Mouse (Mus musculus): Measurements from ENCODE around the gene Slc37a1.

Gene Slc37a1

DNA sequence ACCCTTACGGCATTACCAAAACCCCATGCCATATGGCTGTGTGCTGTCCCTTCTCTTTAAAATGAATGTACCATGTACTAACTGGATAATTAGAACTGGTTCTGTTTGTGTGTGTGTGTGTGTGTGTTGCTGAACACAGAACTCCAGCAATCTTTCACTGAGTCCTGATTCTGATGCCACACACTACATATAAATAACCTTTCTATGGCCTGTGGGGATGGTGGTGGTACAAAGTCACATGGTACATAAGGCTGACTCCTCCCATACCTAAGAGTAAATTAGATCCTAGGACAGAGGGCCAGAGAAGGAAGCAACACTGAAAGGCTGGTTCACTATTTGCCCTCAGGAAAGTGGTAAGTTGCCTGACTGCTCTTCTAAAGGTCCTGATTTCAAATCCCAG lies at the start of gene Slc37a1:
Gene Slc37a1, plus strand, starts transcription at position 301 of the 400 bp plus-strand sequence.
- no peak for DNase-seq (ENCODE audit: low spot score in 2 of 2)

DNA sequence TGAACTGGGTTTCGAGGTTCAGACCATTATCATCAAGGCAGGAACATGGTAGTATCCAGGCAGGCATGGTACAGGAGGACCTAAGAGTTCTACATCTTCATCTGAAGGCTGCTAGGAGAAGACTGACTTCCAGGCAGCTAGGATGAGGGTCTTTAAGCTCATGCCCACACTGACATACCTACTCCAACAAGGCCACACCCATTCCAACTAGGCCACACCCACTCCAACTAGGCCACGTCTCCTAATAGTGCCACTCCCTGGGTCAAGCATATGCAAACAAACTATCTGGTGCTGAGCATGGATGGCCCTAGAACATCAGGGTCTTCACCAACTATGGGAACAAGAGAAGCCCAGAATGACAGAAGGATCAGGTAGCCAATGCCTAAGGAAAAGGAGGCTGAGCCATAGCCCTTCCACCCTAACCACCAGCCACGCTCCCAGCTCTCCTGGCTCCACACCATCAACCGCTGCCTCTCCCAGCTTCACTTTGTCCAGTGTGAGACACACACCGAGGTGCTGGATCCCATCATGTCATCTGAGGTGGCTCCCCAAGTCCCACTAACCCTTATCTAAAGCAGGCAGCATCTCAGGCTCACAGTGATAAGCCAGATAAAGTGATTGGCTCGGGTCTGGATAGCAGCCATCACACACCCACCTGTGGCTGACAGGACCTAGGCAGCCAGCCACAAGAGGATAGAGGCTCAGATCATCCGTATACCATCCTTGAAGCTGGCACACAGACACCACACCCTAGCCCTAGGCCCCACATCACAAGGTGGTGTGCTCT lies 48.2 kb upstream of the Slc37a1 start:
- no peak for DNase-seq (ENCODE audit: low spot score in 2 of 2)

DNA sequence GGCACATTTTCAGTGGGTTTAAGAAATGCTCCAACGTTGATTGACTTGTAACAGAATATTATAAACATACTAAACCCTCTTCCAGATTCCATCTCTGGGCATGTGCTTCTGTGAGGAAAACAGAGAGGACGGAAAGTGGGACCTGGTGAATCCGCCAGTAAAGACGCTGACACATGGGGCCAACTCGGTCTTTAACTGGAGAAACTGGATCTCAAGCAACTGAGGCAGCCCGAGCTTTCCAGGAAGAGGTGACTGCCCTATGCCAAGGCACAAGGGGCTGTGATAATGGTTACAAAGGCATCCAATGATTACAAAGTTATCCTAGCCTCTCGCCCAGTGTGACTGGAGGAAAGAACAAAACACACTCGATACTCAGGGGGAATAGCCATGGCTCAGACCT lies 45.4 kb upstream of the Slc37a1 start:
- no peak for DNase-seq (ENCODE audit: low spot score in 2 of 2)

DNA sequence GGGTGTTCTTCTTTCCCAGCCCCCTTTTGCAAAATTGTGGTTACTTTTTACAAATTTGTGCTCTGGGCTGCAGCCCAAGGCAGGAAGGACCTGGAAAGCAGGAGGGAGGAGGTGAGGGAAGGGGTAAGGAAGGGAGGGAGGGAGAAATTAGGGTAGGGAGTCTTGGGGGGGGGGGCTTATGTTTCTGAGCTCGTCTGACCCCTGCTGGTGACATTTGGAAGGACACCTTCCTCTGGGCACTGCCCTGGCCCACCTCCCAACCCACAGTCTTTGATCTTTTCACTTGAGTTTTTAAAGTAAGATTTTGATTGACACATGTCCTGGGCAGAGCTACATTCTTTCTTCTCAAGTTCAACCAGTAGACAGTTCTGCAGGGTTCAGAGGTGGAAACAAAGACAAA lies 43.8 kb upstream of the Slc37a1 start:
- no peak for DNase-seq (ENCODE audit: low spot score in 2 of 2)

DNA sequence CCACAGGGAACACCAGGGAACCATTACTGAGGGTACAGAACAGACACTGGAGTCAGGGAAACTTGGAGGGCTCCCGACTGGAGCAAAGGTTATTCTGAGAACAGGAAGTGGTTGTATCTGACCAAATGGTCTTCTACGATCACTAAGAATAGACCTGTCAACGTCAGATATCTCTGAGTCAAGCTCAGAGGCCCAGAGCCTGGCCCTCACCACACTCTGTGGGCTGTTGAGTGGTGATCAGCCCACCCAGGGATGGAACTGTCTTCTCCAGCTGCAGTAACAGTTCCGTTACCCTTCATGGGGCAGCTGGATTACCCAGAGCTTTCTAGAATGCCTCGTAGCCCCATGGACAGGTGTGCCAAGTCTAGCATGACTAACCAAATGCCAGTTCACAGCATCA lies 41.3 kb upstream of the Slc37a1 start:
- no peak for DNase-seq (ENCODE audit: low spot score in 2 of 2)

DNA sequence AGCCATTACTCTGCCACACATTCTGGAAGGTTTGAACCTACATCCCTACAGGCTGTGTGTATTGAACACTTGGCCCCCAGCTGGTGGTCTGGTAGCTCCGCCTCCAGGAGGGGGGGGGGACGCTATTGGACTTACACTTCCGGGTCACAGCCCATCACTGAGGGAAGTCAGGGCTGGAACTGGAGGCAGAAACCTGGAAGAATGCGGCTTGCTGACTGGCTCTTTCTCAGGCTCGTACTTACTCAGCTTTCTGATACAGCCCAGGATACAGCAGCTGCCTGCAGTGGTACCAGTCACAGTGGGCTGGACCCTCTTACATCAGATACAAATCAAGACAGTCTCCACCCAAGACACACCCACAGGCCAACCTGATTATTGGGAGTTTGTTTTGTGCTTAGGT lies 39.4 kb upstream of the Slc37a1 start:
- DNase-seq (ENCODE audit: low spot score in 2 of 2) = no peak

DNA sequence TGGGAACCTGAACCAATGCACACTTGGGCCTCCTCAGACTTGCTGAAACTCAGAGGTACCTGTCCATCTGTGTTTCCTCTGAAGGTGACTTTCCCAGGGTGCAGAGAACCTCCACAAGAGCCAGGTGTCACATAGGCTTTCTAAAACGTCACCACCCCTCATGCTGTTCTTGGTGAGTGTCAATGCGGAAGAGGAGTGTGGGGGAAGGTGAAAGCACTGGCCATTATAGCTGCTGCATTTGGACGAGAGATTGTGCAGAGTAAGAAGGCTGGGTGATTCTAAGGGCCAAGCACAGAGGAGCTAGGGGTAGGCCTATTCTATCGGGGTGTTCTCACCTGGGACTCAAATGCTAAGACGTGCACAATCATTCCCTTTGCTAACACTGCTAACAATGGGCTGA lies 32.6 kb upstream of the Slc37a1 start:
- DNase-seq (ENCODE audit: low spot score in 2 of 2) = no peak

DNA sequence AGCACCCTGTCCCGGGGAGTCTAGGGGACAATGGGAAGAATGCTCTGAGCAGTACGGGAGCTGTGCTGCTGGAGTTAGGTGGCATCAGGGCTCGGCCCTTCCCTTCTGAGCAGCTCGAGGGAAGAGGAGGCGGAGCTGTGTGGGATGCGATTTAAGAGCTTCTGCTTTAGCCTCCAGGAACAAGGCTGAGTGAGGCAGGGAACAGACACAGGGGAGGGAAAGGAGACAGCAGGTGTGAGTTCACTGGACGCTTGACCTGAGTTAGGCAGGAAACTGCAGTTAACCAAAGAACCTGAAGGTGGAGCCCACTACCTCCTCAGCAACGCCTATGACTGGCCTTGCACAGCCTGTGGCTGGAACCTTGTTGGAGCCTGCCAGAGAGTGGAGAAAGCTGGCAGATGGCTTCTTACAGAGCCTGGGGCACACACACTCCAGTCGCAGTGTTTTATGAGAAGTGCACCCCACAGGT lies 32.1 kb upstream of the Slc37a1 start:
- peak; percentile 62 to 67 for DNase-seq (ENCODE audit: low spot score in 2 of 2)

DNA sequence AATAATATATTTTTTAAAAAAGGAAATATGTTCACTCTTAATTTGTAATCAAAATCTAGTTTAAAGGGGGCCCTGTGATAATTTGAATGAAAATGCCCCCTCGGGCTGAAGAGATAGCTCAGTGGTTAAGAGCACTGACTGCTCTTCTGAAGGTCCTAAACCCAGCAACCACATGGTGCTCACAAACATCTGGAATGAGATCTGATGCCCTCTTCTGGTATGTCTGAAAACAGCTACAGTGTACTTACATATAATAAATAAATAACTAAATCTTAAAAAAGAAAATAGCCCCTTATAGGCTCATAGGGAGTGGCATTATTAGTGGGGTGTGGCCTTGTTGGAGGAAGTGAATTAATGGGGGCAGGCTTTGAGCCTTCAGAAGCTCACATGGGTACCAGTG lies 29.4 kb upstream of the Slc37a1 start:
- DNase-seq (ENCODE audit: low spot score in 2 of 2) = no peak

DNA sequence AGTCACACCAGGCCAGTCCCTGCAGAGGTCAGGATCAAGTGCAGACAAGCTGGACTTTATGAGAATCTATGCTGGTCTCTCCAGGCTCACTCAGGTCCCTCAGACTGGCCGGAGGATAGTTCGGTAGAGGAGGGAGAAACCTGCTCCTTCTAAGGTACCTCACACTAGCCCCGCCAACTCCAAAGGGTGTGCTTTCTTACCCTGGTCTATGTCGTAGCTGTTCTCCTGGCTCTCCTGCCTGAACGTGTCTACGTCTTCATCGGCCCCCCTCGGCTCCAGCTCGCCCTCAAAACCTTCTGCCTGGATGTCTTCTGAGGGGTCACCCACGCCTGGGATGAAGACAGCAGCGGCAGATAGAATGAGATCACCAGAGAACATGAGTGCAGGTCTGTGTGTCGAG lies 28.7 kb upstream of the Slc37a1 start:
- DNase-seq (ENCODE audit: low spot score in 2 of 2) = no peak

DNA sequence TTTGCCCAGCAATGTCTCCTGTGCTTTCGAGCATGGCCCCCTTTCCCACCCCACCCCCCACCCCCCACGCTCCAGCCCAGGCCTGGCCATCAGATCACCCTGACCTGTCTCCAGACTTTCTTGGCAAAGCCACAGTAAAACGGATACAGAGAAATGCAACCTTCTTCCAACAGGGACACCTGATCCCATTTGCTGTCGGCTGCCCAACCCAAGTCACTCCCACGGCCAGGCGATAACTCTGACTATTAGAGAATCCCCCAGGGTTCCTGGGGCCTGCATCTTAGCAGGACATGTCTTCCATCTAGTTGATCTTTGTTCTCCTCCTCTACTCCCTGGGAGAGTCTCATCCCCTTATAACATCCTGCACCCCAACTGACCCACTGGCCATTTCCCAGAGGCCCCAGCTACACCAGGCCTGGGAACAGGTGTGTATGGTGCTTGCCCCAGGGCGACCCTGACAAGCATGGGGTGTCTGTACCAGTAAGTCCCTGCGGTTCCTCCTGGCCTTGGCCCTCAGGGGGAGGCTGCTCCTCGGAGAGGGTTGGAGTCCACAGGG lies 28.2 kb upstream of the Slc37a1 start:
- no peak for DNase-seq (ENCODE audit: low spot score in 2 of 2)

DNA sequence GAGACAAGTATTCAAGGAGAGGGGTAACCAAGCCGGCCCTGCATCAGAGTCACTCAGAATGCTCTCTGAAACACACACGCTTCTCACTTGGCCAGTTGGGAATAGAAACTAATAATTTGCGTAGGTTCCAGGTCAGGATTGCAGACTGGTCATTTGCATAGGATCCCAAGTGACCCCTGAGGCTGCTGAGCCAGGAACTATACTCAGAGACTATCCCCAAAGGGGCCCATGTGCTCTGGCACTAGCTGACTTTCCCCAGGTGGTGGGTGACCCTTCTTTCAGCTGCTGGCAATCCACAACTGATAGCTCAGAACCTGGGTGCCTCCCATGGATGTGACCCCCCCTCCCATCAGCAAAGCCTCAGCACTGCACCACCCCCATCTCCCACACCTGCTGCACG lies 27.4 kb upstream of the Slc37a1 start:
- DNase-seq (ENCODE audit: low spot score in 2 of 2) = no peak

DNA sequence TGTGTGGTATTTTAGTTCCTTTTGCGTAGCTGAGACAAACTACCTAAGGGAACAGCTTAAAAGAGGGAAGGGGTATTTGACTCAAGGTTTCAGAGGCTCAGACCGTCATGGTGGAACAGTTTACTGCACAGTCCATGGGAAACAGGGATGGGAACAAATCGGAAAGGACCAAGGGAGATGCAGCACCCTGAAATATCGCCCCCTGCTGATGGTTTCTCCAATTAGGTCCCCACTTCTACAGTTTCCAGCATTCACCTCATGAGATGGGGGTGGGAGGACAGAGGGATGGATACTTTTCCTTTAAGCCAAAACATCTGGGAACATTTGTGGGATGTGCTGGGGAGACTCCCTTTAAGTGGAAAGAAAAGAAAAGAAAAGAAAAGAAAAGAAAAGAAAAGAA lies 26.8 kb upstream of the Slc37a1 start:
- no peak for DNase-seq (ENCODE audit: low spot score in 2 of 2)

DNA sequence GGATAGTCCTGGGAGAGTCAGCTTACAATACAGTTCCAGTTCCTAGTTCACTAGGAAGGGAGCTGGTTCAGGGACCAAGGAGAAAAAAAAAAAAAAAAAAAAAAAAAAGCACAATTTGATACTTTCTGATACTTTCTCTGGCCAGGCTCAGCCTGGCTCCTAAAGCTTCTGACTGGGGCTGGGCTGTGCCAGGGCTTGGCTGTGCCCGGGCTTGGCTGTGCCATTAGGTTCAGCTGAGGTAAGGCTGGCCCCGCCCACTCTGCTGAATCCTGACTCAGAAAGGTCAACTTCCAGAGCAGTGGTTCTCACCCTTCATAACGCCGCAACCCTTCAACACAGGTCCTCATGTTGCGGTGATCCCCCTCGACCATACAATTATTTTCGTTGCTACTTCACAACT lies 26.2 kb upstream of the Slc37a1 start:
- no peak for DNase-seq (ENCODE audit: low spot score in 2 of 2)

DNA sequence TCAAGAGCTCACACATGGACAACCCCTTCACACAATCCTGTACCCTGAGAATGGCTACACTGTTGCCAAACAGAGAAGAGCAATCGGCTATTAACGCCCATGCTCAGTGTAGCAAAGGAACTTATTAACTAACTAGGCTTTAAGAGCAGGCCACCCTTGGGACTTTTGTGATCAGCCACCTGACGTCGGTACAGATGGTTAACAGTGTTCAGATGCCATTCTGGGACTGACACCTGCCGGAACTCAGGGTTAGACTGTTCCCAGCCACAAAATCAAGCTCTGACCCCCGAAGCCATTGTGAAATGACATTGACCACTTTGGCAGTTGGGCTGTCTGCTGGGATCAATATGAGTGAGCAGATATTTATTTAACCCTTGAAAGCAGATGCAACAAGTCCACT lies 25.2 kb upstream of the Slc37a1 start:
- no peak for DNase-seq (ENCODE audit: low spot score in 2 of 2)

DNA sequence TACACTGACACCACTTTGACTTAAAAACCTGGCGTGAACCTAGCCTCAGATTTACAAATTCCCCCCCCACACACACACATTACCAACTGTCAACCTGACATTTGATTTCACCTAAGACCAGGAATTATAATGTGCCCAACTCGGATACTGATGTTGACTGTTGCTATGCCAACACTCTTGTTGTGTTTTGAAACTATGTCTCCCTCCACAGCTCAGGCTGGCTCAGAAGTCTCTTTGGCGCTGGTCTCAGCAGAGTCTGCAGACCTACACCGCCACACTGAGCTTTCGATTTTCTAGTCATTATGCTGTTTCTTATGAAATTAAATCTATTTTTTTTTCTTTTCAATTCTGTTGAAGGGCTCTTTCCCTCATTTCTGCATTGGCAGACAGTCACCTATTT lies 23.9 kb upstream of the Slc37a1 start:
- no peak for DNase-seq (ENCODE audit: low spot score in 2 of 2)

DNA sequence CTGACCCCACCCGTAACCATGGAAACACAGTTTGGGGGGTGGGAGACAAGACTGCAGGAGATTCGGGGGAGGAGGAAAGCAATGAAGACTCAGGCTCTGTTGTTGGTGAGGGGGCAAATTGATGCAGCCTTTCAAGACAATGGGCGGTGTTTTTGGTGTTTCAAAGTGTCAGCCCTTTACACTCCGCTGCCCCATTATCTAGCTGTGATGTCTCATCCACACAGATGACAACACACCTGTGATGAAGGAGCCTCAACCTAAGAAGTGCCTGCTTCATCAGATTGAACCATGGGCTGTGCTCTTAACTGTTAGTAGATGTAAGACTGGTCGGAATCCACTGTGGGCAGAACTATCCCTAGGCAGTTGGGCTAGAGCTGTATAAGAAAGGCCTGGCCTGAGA lies 22.8 kb upstream of the Slc37a1 start:
- no peak for DNase-seq (ENCODE audit: low spot score in 2 of 2)

DNA sequence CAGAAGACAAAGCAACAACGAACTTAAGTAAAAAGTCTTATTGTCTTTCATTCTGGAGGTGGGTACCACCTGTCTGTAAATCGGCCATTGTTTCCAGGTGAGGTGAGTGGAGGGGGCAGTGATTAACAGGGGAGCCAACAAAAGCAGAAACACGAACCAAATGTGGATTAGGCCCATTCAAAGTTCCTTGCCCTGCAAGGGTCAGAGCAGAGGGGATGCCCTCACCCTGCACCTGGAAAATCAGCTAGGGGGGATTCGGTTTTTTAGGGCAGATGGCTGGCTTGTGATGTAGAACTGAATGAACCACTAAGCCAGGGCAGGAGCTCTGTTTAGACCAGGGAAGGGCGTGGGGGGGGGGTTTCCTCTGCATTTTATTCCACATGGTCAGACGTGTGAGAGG lies 22.2 kb upstream of the Slc37a1 start:
- DNase-seq (ENCODE audit: low spot score in 2 of 2) = no peak

DNA sequence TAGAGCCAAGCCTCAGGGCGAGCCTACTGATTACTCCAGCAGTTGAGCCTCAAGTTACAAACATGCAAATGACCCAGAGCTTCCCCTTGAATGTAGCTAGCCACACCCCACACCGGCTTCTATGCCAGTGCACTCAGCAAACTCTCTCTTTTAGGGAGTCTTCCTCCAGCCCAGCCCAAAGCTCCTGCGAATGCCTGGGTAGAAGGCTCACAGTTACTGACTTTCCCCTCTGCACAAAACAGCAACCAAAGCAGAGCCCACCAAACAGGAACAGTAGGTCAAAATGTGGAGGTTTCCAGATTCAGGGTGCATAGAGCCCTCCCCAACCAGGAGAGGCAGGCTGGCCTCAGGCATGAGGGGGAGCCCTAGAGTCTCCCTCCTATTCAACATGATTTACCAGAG lies 21.4 kb upstream of the Slc37a1 start:
- DNase-seq (ENCODE audit: low spot score in 2 of 2) = no peak

DNA sequence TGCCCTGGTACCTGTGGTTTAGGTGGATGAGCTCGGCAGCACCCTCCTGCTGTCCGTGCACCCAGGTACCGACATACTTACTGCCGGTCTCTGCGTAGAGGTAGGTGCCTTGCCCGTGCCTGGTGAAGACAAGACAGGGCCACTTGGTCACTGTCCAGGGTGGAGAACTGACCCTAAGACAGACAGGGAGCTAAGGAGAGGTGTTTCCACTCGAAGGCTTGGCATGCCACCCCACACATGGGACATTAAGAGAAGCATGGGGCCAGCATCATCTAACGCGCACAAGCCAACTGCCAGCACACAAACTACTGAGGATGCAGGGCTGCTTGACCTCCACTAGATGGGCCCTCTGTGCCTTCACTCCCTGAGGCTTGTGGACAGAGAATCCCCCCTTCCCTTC lies 20.8 kb upstream of the Slc37a1 start:
- no peak for DNase-seq (ENCODE audit: low spot score in 2 of 2)

DNA sequence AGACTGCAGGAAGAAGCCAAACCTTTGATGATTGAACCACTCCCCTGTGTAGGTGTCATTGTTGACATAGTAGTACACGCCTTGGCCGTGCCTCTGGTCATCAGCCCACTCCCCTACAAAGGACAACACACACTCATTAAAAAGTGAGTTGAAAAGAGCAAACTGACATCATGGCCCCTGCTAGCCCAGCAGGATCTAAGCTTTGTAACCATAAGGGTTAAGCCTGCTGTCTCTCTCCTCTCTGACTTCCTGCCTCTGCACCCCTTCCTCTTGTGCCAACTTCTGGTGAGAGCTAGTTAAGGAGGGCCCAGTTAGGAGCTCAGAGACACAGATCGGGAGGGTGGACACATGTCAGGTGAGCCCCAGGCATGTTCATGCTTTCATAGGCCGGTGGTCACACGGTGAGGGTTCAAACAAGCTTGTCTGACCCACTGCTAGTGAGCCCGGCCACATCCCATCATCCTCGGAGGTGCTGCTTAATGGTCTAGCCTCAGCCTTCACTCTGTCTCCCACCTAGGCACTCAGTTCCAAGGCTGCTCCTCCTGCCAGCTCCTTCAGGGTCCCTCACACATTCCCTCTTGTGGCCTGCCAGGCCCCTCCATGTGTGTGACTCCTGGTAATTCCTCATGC lies 20.2 kb upstream of the Slc37a1 start:
- DNase-seq (ENCODE audit: low spot score in 2 of 2) = no peak

DNA sequence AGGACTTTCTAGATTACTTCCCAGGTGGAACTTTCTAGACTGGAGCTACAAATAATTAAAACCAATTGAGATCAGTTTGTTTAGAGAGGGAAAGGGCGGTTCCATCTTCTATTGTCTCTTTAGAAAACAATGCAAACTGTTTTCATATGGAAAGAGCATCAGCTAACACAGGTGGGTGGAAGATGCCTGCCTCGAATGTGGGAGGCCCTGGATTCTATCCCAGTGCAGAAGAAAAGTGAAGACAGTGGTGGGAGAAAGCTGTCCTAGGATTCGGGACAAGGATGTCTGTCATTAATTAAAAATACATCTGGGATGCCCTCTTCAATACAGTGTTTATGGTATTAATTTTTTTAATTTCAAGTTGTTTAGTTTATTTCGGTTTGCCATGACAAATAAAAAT lies 19.5 kb upstream of the Slc37a1 start:
- DNase-seq (ENCODE audit: low spot score in 2 of 2) = peak in 1 of 2 experiments; percentile 3

DNA sequence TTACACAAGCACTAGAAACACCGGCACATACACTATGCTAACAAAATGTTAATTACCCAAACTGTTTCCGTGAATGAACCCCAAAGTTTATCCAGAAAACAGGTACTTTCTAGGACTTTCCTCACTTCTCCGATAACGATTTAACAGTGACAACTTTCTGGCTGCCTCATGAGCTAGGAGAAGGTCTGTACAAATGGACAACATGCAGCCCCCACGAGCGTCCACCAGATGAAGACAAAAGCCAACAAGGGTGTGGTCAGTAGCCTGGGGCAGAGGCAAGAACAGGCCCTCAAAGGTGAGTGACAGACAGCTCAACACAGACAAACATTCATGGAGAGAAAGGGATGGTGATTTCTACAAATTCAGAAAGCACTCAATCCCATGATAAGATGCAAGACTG lies 19.0 kb upstream of the Slc37a1 start:
- DNase-seq (ENCODE audit: low spot score in 2 of 2) = peak in 1 of 2 experiments; percentile 3

Data from frontal cortex, postnatal 25 days (tissue).